Mouse (Mus musculus): ENCODE results near the gene Vti1b. TPM values are rescaled to one million over a fixed set of nuclear protein-coding genes. Genes with fewer than 3 reads are reported as not detected.

Vti1b gene
- polyA plus RNA-seq, 1 experiment from 2014 or later, result 90.6 TPM

DNA sequence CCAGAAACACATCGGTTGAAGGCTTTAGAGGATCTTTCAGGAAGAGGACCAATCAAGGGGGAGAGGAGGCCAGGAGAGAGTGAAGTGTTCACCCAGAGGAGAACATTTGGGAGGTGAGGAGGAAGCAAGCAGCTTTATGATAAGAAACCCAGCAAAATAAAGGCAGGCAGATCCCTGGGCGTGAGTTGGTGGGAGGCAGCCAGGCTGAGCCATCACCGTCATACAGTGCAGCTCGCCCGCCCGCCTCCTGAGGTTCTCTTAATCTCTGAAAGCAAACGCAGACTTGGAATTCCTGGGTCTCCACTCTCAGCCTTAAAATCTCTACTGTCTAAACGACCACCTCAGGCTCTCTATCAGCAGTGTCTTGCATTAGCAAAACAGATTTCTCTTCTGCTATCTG is 37.8 kb downstream of the Vti1b start:
- WGBS, result 40% methylated on average over 8 of the region's 8 CpGs
- no peaks in the 10 kb centered on the region for H3K36me3 ChIP-seq
- H3K27me3 ChIP-seq, result peaks cover 31% of the 10 kb centered on the region

DNA sequence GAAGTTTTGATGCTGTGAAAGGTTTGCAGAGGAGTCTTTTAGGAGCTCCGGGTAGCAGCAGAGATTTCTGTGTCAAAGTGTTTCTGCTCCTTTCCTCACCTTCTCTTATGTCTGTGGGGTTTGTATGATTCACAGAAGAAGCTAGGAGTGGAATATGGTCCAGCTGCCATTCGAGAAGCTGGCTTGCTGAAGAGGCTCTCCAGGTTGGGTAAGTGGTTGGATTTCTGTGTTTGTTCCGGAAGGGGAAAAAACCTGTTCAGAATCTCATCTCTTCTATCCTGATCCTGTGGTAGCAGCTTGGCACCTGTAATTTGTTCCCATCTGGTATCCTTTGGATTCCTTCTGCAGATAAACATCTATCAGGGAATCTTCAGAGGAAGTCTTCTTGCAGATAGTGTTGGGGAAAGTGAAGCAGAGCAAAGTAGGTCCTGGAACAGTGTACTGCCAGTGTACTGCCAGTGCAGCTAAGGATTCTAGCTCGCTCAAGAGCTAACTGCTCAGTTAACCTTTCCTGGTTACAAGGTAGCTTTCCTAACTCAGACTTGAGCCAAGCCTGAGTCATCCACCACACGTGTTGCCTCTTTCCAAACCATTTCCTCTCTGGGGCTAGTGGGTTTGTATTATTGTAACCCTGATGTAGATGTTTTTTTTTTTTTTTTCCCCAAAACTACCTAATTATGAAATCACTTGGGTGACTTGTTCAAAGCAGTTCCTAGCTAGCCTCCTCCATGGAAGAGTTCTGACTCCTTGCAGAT is 40.6 kb downstream of the Vti1b start:
- Histone ChIP-seq H3K9me3 (no peaks in the 10 kb centered on the region), H3K4me2 (replicated peaks) (peak overlapping the region; percentile 84; the same call in 1 of the 2 replicates), H3K36me3 (no peaks in the 10 kb centered on the region), H3K9ac (0 out of 2 replicates have a peak overlapping the region, but pooled peaks have one; percentile 20), H3K27me3 (peaks cover 34% of the 10 kb centered on the region), H3K4me3 (peak overlapping the region; percentile 44; the same call in 1 of the 2 replicates), H3K27ac (no peak overlapping the region), H3K4me1 (peaks cover 4% of the 10 kb centered on the region; the same call in 1 of the 2 replicates)
- ATAC-seq (ENCODE audit: insufficient number of reproducible peaks, insufficient read depth, low FRiP score, low TSS enrichment), result no peak
- 26% methylated on average over 5 of the region's 5 CpGs for WGBS

More for the DNA sequence above, 37.8 kb downstream of the Vti1b start:
- Histone ChIP-seq H3K4me3 (no peak overlapping the region), H3K27ac (no peak overlapping the region), H3K9me3 (no peaks in the 10 kb centered on the region), H3K9ac (no peak overlapping the region), H3K4me2 (replicated peaks) (no peak overlapping the region), H3K4me1 (peaks cover 4% of the 10 kb centered on the region; the same call in 1 of the 2 replicates)
- ATAC-seq (ENCODE audit: insufficient number of reproducible peaks, insufficient read depth, low FRiP score, low TSS enrichment), result no peak

DNA sequence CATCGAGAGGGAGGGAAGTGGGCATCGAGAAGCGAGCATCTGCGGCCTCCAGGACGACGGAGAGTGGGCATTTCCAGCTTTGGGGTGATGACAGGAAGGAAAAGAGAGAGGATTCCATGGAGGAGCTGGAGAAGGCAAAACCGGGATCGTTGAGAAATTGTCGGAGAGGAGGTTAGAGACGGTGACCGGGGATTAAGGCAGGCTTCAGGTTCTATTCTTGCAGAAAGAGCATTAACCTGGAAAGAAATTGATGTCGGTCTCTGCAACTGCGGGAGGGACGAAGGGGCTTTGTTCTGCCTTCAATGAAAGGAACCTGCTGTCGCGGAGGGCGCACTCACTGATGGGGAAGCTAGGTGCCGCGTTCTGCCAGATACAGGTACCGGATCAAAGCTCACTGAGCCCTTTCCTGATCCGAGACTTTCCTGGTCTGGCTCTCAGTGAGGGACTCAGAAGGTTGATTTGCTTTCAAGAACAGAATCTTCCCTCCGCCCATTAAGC is 41.2 kb downstream of the Vti1b start:
- peak overlapping the region; percentile 84 for H3K4me2 ChIP-seq (replicated peaks)

GRCm38 (mm10) chr12:79130299-79131177 is 41.9 kb downstream of the Vti1b start, which contains the start of gene Arg2:
Gene Arg2, plus strand, starts transcription at chr12:79130777.
- peak within 1 kb of the TSS; percentile 44 for H3K4me3 ChIP-seq
- ATAC-seq (ENCODE audit: insufficient number of reproducible peaks, insufficient read depth, low FRiP score, low TSS enrichment), result peak; percentile 88
- under 1% methylated on average over 47 of the region's 47 CpGs for WGBS
- H3K4me2 ChIP-seq (replicated peaks), result peak within 1 kb of the TSS; percentile 84
- peaks cover 34% of the 10 kb centered on the region for H3K27me3 ChIP-seq
- H3K27ac ChIP-seq, result no peak within 1 kb of the TSS
- H3K9ac ChIP-seq, result peak within 1 kb of the TSS; percentile 20
- H3K4me1 ChIP-seq, result peaks cover 4% of the 10 kb centered on the region; the same call in 1 of the 2 replicates
- no peaks in the 10 kb centered on the region for H3K9me3 ChIP-seq
- no peaks in the 10 kb centered on the region for H3K36me3 ChIP-seq

More for the DNA sequence above, 41.2 kb downstream of the Vti1b start:
- peaks cover 34% of the 10 kb centered on the region for H3K27me3 ChIP-seq
- no peak overlapping the region for H3K27ac ChIP-seq
- H3K9me3 ChIP-seq, result no peaks in the 10 kb centered on the region
- peak overlapping the region; percentile 20 for H3K9ac ChIP-seq
- no peak for ATAC-seq (ENCODE audit: insufficient number of reproducible peaks, insufficient read depth, low FRiP score, low TSS enrichment)
- 2% methylated on average over 22 of the region's 22 CpGs for WGBS
- no peaks in the 10 kb centered on the region for H3K36me3 ChIP-seq
- peaks cover 4% of the 10 kb centered on the region; the same call in 1 of the 2 replicates for H3K4me1 ChIP-seq
- H3K4me3 ChIP-seq, result peak overlapping the region; percentile 44

DNA sequence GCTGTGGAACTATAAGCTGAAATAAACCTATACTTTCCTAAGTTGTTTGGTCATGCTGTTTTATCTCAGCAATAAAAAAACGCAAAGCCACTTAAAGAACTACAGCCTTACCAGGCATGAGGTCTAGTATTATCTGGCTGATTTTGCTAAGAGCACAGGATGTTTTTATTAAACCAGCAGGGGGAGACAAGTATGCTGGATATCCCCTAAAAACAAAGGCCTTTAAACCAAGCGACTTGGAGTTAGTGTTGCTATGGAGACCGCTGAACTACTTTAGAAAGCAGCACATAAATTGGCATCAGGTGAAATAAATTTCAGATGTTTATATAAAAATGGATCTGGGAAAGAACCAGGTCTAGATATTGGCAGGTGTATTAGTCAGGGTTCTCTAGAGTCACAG is 49.6 kb downstream of the Vti1b start:
- ATAC-seq (ENCODE audit: insufficient number of reproducible peaks, insufficient read depth, low FRiP score, low TSS enrichment), result no peak
- 33% methylated on average over 3 of the region's 3 CpGs for WGBS

DNA sequence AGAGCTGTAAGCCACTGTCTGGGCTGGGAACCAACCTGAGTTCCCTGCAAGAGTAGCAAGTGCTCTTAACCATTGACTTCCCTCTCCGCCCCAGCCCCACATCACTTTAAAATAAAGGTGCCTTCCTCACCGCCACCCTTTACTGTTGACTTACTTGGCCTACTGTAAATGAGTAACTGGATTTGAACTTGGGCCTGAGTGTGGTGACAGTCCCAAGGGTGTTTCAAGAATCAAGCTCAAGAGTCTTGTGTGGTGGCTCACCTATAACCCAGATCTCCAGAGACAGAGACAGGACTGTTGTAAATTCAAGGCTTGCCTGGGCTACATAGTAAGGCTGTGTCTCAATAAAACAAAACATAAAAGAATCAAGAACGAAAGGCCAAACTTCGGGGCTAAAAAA is 53.5 kb downstream of the Vti1b start:
- Histone ChIP-seq H3K9ac (no peak overlapping the region), H3K4me1 (no peaks in the 10 kb centered on the region), H3K36me3 (no peaks in the 10 kb centered on the region), H3K27ac (no peak overlapping the region), H3K4me2 (replicated peaks) (no peak overlapping the region), H3K27me3 (no peaks in the 10 kb centered on the region), H3K4me3 (no peak overlapping the region), H3K9me3 (no peaks in the 10 kb centered on the region)
- WGBS, result 82% methylated on average over 4 of the region's 4 CpGs
- ATAC-seq (ENCODE audit: insufficient number of reproducible peaks, insufficient read depth, low FRiP score, low TSS enrichment), result no peak

More for the DNA sequence above, 49.6 kb downstream of the Vti1b start:
- Histone ChIP-seq H3K27ac (no peak overlapping the region), H3K4me3 (no peak overlapping the region), H3K9ac (no peak overlapping the region), H3K9me3 (no peaks in the 10 kb centered on the region), H3K27me3 (no peaks in the 10 kb centered on the region), H3K4me1 (no peaks in the 10 kb centered on the region), H3K4me2 (replicated peaks) (no peak overlapping the region), H3K36me3 (no peaks in the 10 kb centered on the region)

Other genes starting within 250 kb of the Vti1b start
- gene Tmem229b, start 165.0 kb downstream of the Vti1b start, polyA plus RNA-seq (2016; fragmentation: Nextera tagmentation; extraction: Ambion mirVana), result 8.0 and 8.1 TPM in 2 replicates
- 3.0 and 4.3 TPM in 2 replicates for gene Plekhh1, start 143.5 kb downstream of the Vti1b start, polyA plus RNA-seq (2016; fragmentation: Nextera tagmentation; extraction: Ambion mirVana)
- 34.9 and 36.5 TPM in 2 replicates for gene Pigh, start 83.0 kb downstream of the Vti1b start, polyA plus RNA-seq (2016; fragmentation: Nextera tagmentation; extraction: Ambion mirVana)
- 3.3 and 3.7 TPM in 2 replicates for gene Arg2, start 41.9 kb downstream of the Vti1b start, polyA plus RNA-seq (2016; fragmentation: Nextera tagmentation; extraction: Ambion mirVana)
- gene Rdh11, start 19.6 kb upstream of the Vti1b start, polyA plus RNA-seq (2016; fragmentation: Nextera tagmentation; extraction: Ambion mirVana), result 24.5 and 24.7 TPM in 2 replicates
- 1.9 and 2.7 TPM in 2 replicates for gene Rdh12, start 36.2 kb upstream of the Vti1b start, polyA plus RNA-seq (2016; fragmentation: Nextera tagmentation; extraction: Ambion mirVana)
- gene Zfyve26, start 123.6 kb upstream of the Vti1b start, polyA plus RNA-seq (2016; fragmentation: Nextera tagmentation; extraction: Ambion mirVana), result 17.1 and 18.0 TPM in 2 replicates
- 7.7 and 8.0 TPM in 2 replicates for gene Rad51b, start 124.6 kb upstream of the Vti1b start, polyA plus RNA-seq (2016; fragmentation: Nextera tagmentation; extraction: Ambion mirVana)